Mouse (Mus musculus): ENCODE results near the gene Krt222. TPM values are rescaled to one million over a fixed set of nuclear protein-coding genes. Genes with fewer than 3 reads are reported as not detected.

Krt222 gene
- polyA plus RNA-seq, 1 experiment from 2014 or later, result 0.20 TPM

GRCm38 (mm10) chr11:99189154-99189582 lies 54.7 kb downstream of the Krt222 start:
- Histone ChIP-seq H3K9me3 (replicated peaks) (no peaks in the 10 kb centered on the region), H3K4me3 (no peak overlapping the region), H3K4me1 (no peaks in the 10 kb centered on the region; the same call in 1 of the 2 replicates), H3K27ac (no peak overlapping the region), H3K36me3 (no peaks in the 10 kb centered on the region), H3K27me3 (ENCODE audit: low read depth, poor library complexity, severe bottlenecking) (peaks cover 19% of the 10 kb centered on the region; the same call in 1 of the 2 replicates)
- DNase-seq (ENCODE audit: low spot score), result peak; percentile 64
- 29% methylated on average over 14 of the region's 14 CpGs for WGBS

GRCm38 (mm10) chr11:99187348-99187747 lies 56.5 kb downstream of the Krt222 start:
- peaks cover 19% of the 10 kb centered on the region; the same call in 1 of the 2 replicates for H3K27me3 ChIP-seq (ENCODE audit: low read depth, poor library complexity, severe bottlenecking)
- H3K9me3 ChIP-seq (replicated peaks), result no peaks in the 10 kb centered on the region
- WGBS, result 74% methylated on average over 4 of the region's 4 CpGs
- no peak for DNase-seq (ENCODE audit: low spot score)
- no peaks in the 10 kb centered on the region for H3K36me3 ChIP-seq
- H3K4me3 ChIP-seq, result no peak overlapping the region
- peaks cover 8% of the 10 kb centered on the region for H3K4me1 ChIP-seq
- H3K27ac ChIP-seq, result no peak overlapping the region

GRCm38 (mm10) chr11:99186836-99187235 lies 57.0 kb downstream of the Krt222 start:
- Histone ChIP-seq H3K36me3 (no peaks in the 10 kb centered on the region), H3K4me3 (no peak overlapping the region), H3K9me3 (replicated peaks) (no peaks in the 10 kb centered on the region), H3K4me1 (peaks cover 9% of the 10 kb centered on the region), H3K27ac (no peak overlapping the region), H3K27me3 (ENCODE audit: low read depth, poor library complexity, severe bottlenecking) (peaks cover 19% of the 10 kb centered on the region; the same call in 1 of the 2 replicates)
- 80% methylated on average over 2 of the region's 2 CpGs for WGBS
- DNase-seq (ENCODE audit: low spot score), result no peak

Other genes with a start within 250 kb of the Krt222 start
- gene Top2a, start 219.9 kb downstream of the Krt222 start, polyA plus RNA-seq (2016; fragmentation: Nextera tagmentation; extraction: Ambion mirVana), result 291 and 354 TPM in 2 replicates
- gene Igfbp4, start 202.8 kb downstream of the Krt222 start, polyA plus RNA-seq (2016; fragmentation: Nextera tagmentation; extraction: Ambion mirVana), result 899 and 1,008 TPM in 2 replicates
- 0.74 and 1.4 TPM in 2 replicates for gene Tns4, start 154.8 kb downstream of the Krt222 start, polyA plus RNA-seq (2016; fragmentation: Nextera tagmentation; extraction: Ambion mirVana)
- gene Ccr7, start 89.0 kb downstream of the Krt222 start, polyA plus RNA-seq (2016; fragmentation: Nextera tagmentation; extraction: Ambion mirVana), result 0.82 and 1.3 TPM in 2 replicates
- gene Smarce1, start 13.1 kb downstream of the Krt222 start, polyA plus RNA-seq (2016; fragmentation: Nextera tagmentation; extraction: Ambion mirVana), result 352 and 394 TPM in 2 replicates
- 0.23 TPM in 1 of 2 replicates, not detected in the other for gene Krt24, start 41.2 kb upstream of the Krt222 start, polyA plus RNA-seq (2016; fragmentation: Nextera tagmentation; extraction: Ambion mirVana)
- not detected in 2 replicates for gene Krt25, start 78.9 kb upstream of the Krt222 start, polyA plus RNA-seq (2016; fragmentation: Nextera tagmentation; extraction: Ambion mirVana)
- gene Krt26, start 93.9 kb upstream of the Krt222 start, polyA plus RNA-seq (2016; fragmentation: Nextera tagmentation; extraction: Ambion mirVana), result not detected in 2 replicates
- gene Krt27, start 107.0 kb upstream of the Krt222 start, polyA plus RNA-seq (2016; fragmentation: Nextera tagmentation; extraction: Ambion mirVana), result not detected in 2 replicates
- 0.11 and 0.20 TPM in 2 replicates for gene Krt28, start 130.8 kb upstream of the Krt222 start, polyA plus RNA-seq (2016; fragmentation: Nextera tagmentation; extraction: Ambion mirVana)
- 18.7 and 20.5 TPM in 2 replicates for gene Krt10, start 145.3 kb upstream of the Krt222 start, polyA plus RNA-seq (2016; fragmentation: Nextera tagmentation; extraction: Ambion mirVana)
- not detected in 2 replicates for gene Krt12, start 178.2 kb upstream of the Krt222 start, polyA plus RNA-seq (2016; fragmentation: Nextera tagmentation; extraction: Ambion mirVana)
- gene Krt20, start 194.1 kb upstream of the Krt222 start, polyA plus RNA-seq (2016; fragmentation: Nextera tagmentation; extraction: Ambion mirVana), result 0.26 and 0.59 TPM in 2 replicates
- 0.81 and 1.4 TPM in 2 replicates for gene Krt23, start 249.1 kb upstream of the Krt222 start, polyA plus RNA-seq (2016; fragmentation: Nextera tagmentation; extraction: Ambion mirVana)

Measured in limb, embryonic 10.5 days (tissue).